Mouse (Mus musculus) olfactory bulb, adult 2 months (tissue): ENCODE data around the gene Slc16a11.

Experiments
- CTCF ChIP-seq: fragments of 200-500 bp; IDR thresholded peaks from 2 replicates; pipeline ENCODE4 v1.5.1; 2012; ENCODE audit warnings: low read depth, mild to moderate bottlenecking, low read length, moderate library complexity; ENCODE audit not compliant: insufficient read depth
- POLR2A ChIP-seq: fragments of 200-500 bp; IDR thresholded peaks from 2 replicates; pipeline ENCODE4 v1.6.1; 2012; ENCODE audit warnings: mild to moderate bottlenecking, low read depth, low read length, moderate library complexity; ENCODE audit not compliant: insufficient read depth

DNA sequence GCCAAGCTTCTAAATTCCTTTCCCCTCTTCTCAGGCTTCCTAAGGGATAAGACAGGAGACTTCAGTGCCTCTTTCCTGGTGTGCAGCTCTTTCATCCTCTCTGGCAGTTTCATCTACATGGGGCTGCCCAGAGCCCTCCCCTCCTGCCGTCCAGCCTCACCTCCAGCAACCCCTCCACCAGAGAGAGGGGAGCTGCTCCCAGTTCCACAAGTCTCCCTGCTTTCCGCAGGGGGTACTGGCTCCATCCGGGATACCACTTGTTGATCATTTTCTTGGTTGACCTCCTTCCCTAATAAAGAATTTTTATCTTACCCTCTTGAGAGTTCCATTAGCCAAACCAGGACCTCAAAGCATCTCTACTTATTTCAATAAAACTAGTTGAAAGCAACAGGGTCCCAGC, 3.6 kb downstream of the Slc16a11 start:
- TF ChIP-seq CTCF (no peak), POLR2A (no peak)
